Mouse (Mus musculus) embryonic facial prominence, embryonic 11.5 days (tissue): ENCODE measurements around the gene Rbp4. TPM values are rescaled to one million over a fixed set of nuclear protein-coding genes. Genes with fewer than 3 reads are reported as not detected.

Experiments used
- polyA plus RNA-seq: library from polyadenylated mRNA; unstranded; fragments of >200 nt; fragmentation: Nextera tagmentation; extraction: Ambion mirVana; gene quantifications from 2 replicates; pipeline ENCODE4 v1.2.1, GENCODE M21; 2014

The Rbp4 gene
- polyA plus RNA-seq, 1 experiment from 2014 or later: 1.7 TPM

Other genes with a start within 250 kb of the Rbp4 start
- gene Myof, start 81.7 kb downstream of the Rbp4 start, polyA plus RNA-seq: 7.8 and 8.0 TPM in 2 replicates
- 41.4 and 47.7 TPM in 2 replicates for gene Cep55, start 70.3 kb downstream of the Rbp4 start, polyA plus RNA-seq
- gene Ffar4, start 28.2 kb downstream of the Rbp4 start, polyA plus RNA-seq: 0.20 TPM in 1 of 2 replicates, not detected in the other
- gene Pde6c, start 7.5 kb upstream of the Rbp4 start, polyA plus RNA-seq: not detected in 2 replicates
- gene Fra10ac1, start 98.9 kb upstream of the Rbp4 start, polyA plus RNA-seq: 43.8 and 46.4 TPM in 2 replicates
- 1.4 and 2.3 TPM in 2 replicates for gene Lgi1, start 139.3 kb upstream of the Rbp4 start, polyA plus RNA-seq